Mouse (Mus musculus) ES-E14 (cell line): ENCODE results near the gene Fgf14. TPM values are rescaled to one million over a fixed set of nuclear protein-coding genes. Genes with fewer than 3 reads are reported as not detected.
"Not testable (repeated sequence)": the region's sequence is repeated elsewhere in the genome, so short reads cannot be mapped to it uniquely, and the experiment has no call there.

Experiments used
- DNase-seq: peaks from one replicate; pipeline ENCODE4 v3.0.0-alpha.2; 2013; ENCODE audit warnings: low read depth, low spot score
- H3K27ac ChIP-seq: 2 replicates; pipeline ENCODE4 v1.5.1; 2012; ENCODE audit warnings: low read depth, mild to moderate bottlenecking, low read length, moderate library complexity, mixed read lengths; ENCODE audit not compliant: poor library complexity, insufficient read depth, severe bottlenecking
- H3K36me3 ChIP-seq: 2 replicates; pipeline ENCODE4 v1.6.1; 2012; ENCODE audit warnings: mild to moderate bottlenecking, low read length, moderate library complexity, mixed read lengths; ENCODE audit not compliant: control insufficient read depth, poor library complexity, insufficient read depth, severe bottlenecking
- H3K4me1 ChIP-seq, 2 experiments: fragments of 150-350 bp in 1 of 2; sonication (generic) in 1 of 2; 2 replicates each; pipeline ENCODE4 v1.6.1; 2012; ENCODE audit warnings: low read length in 2 of 2, mild to moderate bottlenecking in 1 of 2, mixed read lengths in 1 of 2; ENCODE audit not compliant: control insufficient read depth in 2 of 2, insufficient read depth in 2 of 2, poor library complexity in 1 of 2
- H3K4me3 ChIP-seq, 2 experiments: fragments of 150-350 bp in 1 of 2; sonication (generic) in 1 of 2; 2 replicates each; pipeline ENCODE4 v1.5.1; 2012; ENCODE audit warnings: low read length in 2 of 2, low read depth in 1 of 2, mild to moderate bottlenecking in 1 of 2, mixed read lengths in 1 of 2; ENCODE audit not compliant: insufficient read depth in 1 of 2, poor library complexity in 1 of 2, severe bottlenecking in 1 of 2
- H3K9ac ChIP-seq: 2 replicates; pipeline ENCODE4 v1.6.1; 2012; ENCODE audit warnings: low read depth, mild to moderate bottlenecking, low read length, mixed read lengths; ENCODE audit not compliant: poor library complexity, insufficient read depth, severe bottlenecking
- H3K9me3 ChIP-seq: fragments of 150-350 bp; sonication (generic); 2 replicates; pipeline ENCODE4 v1.6.1; 2012; ENCODE audit warnings: low read depth, mild to moderate bottlenecking, low read length; ENCODE audit not compliant: control insufficient read depth, insufficient read depth
- CHD2 ChIP-seq: IDR thresholded peaks from 2 replicates; pipeline ENCODE4 v1.6.1; 2014; ENCODE audit warnings: mild to moderate bottlenecking, low read depth, low read length, inconsistent platforms
- HCFC1 ChIP-seq: IDR thresholded peaks from 2 replicates; pipeline ENCODE4 v1.6.1; 2012; ENCODE audit warnings: low read length, inconsistent platforms, borderline replicate concordance; ENCODE audit not compliant: insufficient read depth
- MAFK ChIP-seq: IDR thresholded peaks from 2 replicates; pipeline ENCODE4 v1.6.1; 2014; ENCODE audit warnings: mild to moderate bottlenecking, low read depth, low read length, inconsistent platforms; ENCODE audit not compliant: insufficient read depth
- ZC3H11A ChIP-seq: IDR thresholded peaks from 2 replicates; pipeline ENCODE4 v1.6.1; 2012; ENCODE audit warnings: low read depth, mild to moderate bottlenecking, inconsistent platforms, low read length, borderline replicate concordance
- ZNF384 ChIP-seq: IDR thresholded peaks from 2 replicates; pipeline ENCODE4 v1.6.1; 2012; ENCODE audit warnings: low read depth, low read length, inconsistent platforms
- in situ Hi-C, 2 experiments: fragments of 600-800 bp; cut with MboI; formaldehyde crosslinking; loops; one replicate each; pipeline ENCODE4 v1.15.1; 2025; ENCODE audit warnings: low sequenced_read_pairs in 2 of 2, inconsistent platforms in 1 of 2; ENCODE audit not compliant: unreplicated experiment in 2 of 2
- total RNA-seq: library from RNA; depleted of rRNA; stranded (reverse); fragments of 300-350 nt; gene quantifications from 2 replicates; pipeline ENCODE4 v1.2.3, GENCODE M21; 2012

The Fgf14 gene
- total RNA-seq, 1 experiment, result 0.09 TPM

DNA sequence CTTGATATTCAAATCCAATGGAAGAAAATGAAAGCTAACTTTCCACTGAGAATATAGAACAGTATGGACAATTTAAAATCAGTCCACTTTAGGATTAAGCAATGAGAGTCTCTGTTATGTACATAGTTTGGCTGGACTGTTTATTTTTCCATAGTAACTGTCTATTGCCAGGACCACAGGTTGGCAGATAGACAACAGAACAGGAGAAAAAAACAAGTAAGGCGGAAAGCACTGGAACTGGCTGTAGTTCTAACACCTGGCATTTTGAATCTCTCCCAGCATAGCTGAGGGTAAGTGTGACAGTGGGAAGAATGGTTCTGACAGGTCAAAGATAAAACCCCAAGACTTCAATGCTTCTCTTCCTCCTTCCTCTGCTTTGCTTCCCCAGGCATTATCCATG is 110.5 kb downstream of the Fgf14 start:
- no peaks in the 10 kb centered on the region for H3K4me1 ChIP-seq
- H3K9ac ChIP-seq, result no peak overlapping the region
- H3K27ac ChIP-seq, result no peak overlapping the region
- in situ Hi-C loops, result no loop called here
- no peak for DNase-seq
- H3K9me3 ChIP-seq, result no peaks in the 10 kb centered on the region
- TF ChIP-seq ZNF384 (no peak), ZC3H11A (no peak), HCFC1 (no peak), MAFK (no peak)
- no peaks in the 10 kb centered on the region for H3K36me3 ChIP-seq
- H3K4me3 ChIP-seq, result no peak overlapping the region

DNA sequence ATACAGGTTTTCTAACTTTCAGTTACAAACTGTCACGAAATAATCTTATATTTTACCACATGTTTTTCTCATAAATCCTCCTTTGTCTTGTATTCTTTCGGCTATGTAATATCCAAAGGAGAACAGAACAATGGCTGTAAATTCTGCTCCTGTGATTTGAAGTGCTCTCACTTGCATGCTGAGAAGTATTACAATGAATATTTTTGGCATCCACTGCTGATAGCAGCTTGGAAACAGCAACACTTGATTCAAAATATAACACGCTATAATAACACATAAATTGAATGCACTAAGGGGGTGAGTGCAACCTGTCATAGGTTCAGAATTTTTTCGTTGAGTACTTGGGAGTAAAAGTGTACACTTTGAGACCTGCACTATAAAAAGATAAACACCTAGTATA is 115.4 kb downstream of the Fgf14 start:
- H3K4me1 ChIP-seq, result no peaks in the 10 kb centered on the region
- no peaks in the 10 kb centered on the region for H3K36me3 ChIP-seq
- no peak for DNase-seq
- H3K9me3 ChIP-seq, result no peaks in the 10 kb centered on the region
- in situ Hi-C loops, result no loop called here
- no peak overlapping the region for H3K4me3 ChIP-seq
- no peak for TF ChIP-seq HCFC1
- no peak for TF ChIP-seq ZNF384
- TF ChIP-seq ZC3H11A, result no peak
- TF ChIP-seq MAFK, result no peak
- no peak for TF ChIP-seq CHD2
- H3K9ac ChIP-seq, result no peak overlapping the region
- H3K27ac ChIP-seq, result no peak overlapping the region

DNA sequence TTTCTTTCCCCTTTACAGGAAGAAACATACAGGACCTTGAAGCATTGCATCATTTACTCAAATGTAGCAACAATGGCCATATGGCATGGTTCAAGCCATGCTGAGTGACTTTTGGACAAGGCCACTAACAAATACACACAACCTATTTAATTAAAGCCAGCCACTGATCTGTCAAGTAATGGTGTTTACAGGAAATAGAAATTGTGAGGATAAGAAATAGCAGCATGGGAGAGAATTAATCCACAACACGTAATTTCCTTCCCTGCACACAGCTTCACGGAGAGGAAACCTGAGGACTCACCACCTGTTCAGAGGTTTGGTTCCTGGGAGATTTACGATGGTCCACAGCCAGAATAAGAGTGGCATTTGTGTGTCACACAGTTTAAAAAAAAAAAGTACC is 140.8 kb downstream of the Fgf14 start:
- Histone ChIP-seq H3K4me1 (no peaks in the 10 kb centered on the region), H3K36me3 (no peaks in the 10 kb centered on the region), H3K4me3 (no peak overlapping the region), H3K27ac (no peak overlapping the region), H3K9ac (no peak overlapping the region), H3K9me3 (no peaks in the 10 kb centered on the region)
- in situ Hi-C loops, result no loop called here
- no peak for TF ChIP-seq CHD2
- no peak for TF ChIP-seq HCFC1
- no peak for TF ChIP-seq MAFK
- TF ChIP-seq ZNF384, result no peak
- TF ChIP-seq ZC3H11A, result no peak
- DNase-seq, result no peak

GRCm38 (mm10) chr14:124535376-124535775 is 141.6 kb downstream of the Fgf14 start:
- H3K36me3 ChIP-seq, H3K4me3 ChIP-seq, H3K4me1 ChIP-seq, H3K9ac ChIP-seq, in situ Hi-C loops, DNase-seq, H3K27ac ChIP-seq, H3K9me3 ChIP-seq: not testable (repeated sequence)

DNA sequence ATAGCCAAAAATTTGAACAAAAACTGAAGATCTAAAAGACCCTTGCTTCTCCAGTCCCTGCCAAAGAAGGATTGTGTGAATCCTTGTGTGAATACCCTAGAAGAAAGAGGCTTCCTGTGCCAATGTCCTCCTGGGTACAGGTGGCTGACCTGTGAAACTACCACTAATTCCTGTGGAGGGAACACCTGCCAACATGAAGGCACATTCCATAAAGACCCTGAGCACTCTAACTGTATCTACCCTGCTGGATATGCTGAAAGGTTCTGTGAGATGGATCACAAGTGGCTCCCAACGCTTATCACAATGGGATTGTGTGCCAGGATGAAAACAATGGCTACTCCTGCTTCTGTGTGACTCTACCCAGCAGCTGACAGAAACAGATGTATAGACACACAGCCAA is 144.9 kb downstream of the Fgf14 start:
- H3K4me3 ChIP-seq, result no peak overlapping the region
- in situ Hi-C loops, result no loop called here
- H3K4me1 ChIP-seq, result no peaks in the 10 kb centered on the region
- H3K36me3 ChIP-seq, result no peaks in the 10 kb centered on the region
- no peak overlapping the region for H3K9ac ChIP-seq
- DNase-seq, result no peak
- no peaks in the 10 kb centered on the region for H3K9me3 ChIP-seq
- TF ChIP-seq MAFK, result no peak
- no peak for TF ChIP-seq HCFC1
- TF ChIP-seq CHD2, result no peak
- TF ChIP-seq ZC3H11A, result no peak
- TF ChIP-seq ZNF384, result no peak
- H3K27ac ChIP-seq, result no peak overlapping the region
